Mouse (Mus musculus): Measurements from ENCODE around the gene Tmprss9.

Tmprss9 gene

GRCm38 (mm10) chr10:80843087-80843930, 28.3 kb upstream of the Tmprss9 start:
- no peak for DNase-seq (ENCODE audit: low spot score)

GRCm38 (mm10) chr10:80843931-80844547, 27.6 kb upstream of the Tmprss9 start, which contains the start of gene Lingo3:
Gene Lingo3, minus strand, starts transcription at chr10:80844039.
- DNase-seq (ENCODE audit: low spot score): peak; percentile 60

DNA sequence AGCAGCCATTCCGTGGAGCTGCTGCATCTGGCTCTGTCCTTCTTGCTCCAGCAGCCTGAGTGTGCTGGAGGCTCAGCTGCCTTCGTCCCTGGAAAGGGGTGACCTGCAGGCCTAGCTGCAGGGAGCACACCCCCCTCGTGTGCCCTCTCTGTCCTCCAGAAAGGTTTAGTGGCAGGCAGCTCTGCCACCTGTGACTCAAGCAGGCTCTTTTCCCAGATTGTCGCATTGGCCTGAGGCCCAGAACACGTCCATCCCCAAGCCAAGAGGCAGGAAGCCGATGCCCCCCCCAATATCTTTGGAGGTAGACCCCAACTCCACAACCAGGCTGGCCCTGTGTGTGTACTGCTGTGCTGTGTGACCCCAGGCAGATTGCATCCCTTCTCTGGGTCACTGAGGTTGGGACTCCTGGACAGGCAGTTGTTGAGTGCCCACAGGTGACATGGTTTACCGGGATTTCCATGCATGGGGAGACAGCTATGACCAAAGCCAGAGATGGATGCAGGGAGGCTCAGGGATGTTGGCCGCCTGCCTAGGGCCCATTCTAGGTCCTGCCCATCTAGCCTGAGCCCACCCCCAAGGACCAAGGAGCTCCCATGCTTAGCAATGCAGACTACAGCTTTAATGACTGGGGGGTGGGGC, 26.5 kb upstream of the Tmprss9 start:
- no peak for DNase-seq (ENCODE audit: low spot score)

GRCm38 (mm10) chr10:80845732-80846131, 25.9 kb upstream of the Tmprss9 start:
- DNase-seq (ENCODE audit: low spot score): no peak

DNA sequence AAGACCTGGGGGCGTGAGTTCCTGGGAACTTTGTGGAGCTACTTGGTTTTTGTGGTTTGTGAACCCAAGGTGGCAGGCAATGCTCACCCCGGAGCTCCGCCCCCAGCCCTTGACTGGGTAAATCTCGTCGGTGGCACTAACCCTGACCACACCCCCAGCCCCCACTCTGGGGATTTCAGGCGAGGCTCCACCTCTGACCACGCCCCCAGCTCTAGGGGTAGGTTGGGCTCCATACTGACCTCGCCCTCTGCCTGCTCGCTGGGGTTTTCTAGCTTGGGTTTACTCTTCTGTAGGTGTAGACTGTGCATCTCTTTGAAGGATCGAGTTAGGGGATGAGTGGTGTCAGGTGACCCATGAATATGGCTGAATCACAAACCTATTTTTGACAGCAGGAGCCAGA, 23.1 kb upstream of the Tmprss9 start:
- DNase-seq (ENCODE audit: low spot score): no peak

DNA sequence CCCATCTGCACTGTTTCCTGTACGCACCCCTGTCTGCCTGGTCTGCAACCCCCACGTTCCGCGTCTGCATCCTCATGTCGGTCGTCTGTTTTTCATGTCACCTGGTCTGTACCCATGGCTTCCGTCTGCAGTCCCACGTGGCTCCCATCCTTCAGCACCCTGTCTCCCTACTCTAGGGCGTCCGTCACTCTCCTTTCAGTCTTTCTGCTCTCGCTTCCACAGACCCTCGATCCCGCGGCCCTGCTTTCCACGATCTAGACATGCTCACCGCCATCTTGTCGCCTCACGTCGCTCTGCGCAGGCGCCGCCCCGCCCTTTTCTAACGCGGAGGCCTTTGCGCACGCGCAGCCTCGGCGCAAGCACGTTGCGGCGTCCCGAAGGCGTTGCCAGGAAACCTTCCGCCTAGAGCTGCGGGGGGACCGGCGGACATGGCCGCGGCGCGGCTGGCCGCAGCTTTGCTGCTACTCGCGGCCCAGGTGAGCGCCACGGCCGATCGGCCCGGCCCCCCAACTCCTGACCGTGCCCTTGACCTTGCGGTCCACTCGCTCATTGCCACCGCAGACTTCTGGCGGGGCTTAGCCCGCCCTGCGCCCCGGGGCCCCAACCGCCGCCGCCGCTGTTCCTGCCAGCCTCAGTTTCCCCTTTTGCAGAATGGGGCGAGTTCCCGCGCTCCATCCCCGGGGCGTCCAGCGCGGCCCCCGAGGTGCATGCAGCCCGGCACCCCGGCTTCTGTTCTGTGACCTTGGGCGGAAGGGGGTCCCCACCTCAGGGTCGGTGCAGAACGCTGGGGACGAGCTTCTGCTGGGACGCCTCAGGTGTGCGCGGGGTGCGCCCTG, 16.5 kb upstream of the Tmprss9 start, which contains the start of the genes Lsm7 and Sppl2b:
Gene Lsm7, minus strand, starts transcription at position 297 of the 836 bp plus-strand sequence.
Gene Sppl2b, plus strand, starts transcription at position 363 of the 836 bp plus-strand sequence.
- peak; percentile 96 for DNase-seq (ENCODE audit: low spot score)

DNA sequence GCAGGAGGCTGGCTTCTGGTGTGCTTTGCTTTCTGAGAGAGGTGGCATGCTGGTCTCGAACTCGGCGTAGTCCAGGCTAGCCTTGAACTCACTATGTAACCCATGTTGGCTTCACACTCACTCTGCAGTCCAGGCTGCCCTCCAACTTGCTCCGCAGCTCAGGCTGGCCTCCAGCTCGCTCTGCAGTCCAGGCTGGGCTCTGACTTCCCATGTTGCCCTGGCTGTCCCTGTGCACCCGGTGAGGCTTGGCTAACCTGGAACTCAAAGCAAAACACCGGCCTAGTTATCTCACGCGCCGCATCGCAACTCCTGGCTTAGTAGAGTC, 15.9 kb upstream of the Tmprss9 start:
- no peak for DNase-seq (ENCODE audit: low spot score)

DNA sequence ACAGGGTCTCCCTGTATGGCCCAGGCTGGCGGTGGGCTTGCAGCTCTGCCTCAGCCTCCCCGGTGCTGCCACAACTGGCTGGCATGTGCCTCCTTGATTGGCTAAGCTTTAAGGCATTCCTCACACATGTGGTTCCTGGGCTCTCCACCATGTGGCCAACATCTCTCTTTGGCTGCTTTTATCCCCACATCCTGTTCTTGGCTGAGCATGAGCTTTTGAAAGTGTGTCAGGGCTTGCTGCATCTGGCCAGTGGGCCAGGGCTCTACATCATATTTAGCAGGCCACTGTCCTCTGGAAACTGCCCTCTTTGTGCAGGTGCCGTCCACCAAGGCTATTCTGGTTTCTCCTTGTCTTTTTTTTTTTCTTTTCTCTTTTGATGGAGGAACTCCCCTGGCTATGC, 15.4 kb upstream of the Tmprss9 start:
- no peak for DNase-seq (ENCODE audit: low spot score)

DNA sequence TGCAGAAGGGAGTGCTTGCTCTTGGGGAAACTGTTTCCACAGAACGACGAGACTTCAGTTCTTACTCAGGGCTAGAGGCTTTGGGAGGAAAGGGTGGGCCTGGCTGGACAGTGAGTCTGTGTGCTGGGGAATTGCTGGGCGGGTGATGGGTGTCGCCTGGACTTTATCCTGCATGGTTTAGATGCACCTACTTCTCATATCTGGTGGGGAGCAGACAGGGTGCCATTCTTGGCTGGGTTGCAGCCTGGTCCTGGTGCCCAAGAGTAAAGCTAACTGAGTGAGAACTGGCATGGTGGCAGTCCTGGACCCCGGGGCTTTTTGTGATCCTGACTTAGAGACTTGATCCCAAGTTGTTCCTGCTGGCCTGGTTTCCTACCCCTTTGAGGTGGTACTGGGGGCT, 14.7 kb upstream of the Tmprss9 start:
- no peak for DNase-seq (ENCODE audit: low spot score)

- DNase-seq (ENCODE audit: low spot score): peak; percentile 52
Measured at GRCm38 (mm10) chr10:80857386-80857785, 14.3 kb upstream of the Tmprss9 start.

- no peak for DNase-seq (ENCODE audit: low spot score)
Measured at GRCm38 (mm10) chr10:80857848-80858247, 13.8 kb upstream of the Tmprss9 start.

- DNase-seq (ENCODE audit: low spot score): no peak
Measured at GRCm38 (mm10) chr10:80858350-80858935, 13.2 kb upstream of the Tmprss9 start.

- no peak for DNase-seq (ENCODE audit: low spot score)
Measured at GRCm38 (mm10) chr10:80862305-80862704, 9.3 kb upstream of the Tmprss9 start.

- DNase-seq (ENCODE audit: low spot score): no peak
Measured at GRCm38 (mm10) chr10:80864446-80864845, 7.2 kb upstream of the Tmprss9 start.

DNA sequence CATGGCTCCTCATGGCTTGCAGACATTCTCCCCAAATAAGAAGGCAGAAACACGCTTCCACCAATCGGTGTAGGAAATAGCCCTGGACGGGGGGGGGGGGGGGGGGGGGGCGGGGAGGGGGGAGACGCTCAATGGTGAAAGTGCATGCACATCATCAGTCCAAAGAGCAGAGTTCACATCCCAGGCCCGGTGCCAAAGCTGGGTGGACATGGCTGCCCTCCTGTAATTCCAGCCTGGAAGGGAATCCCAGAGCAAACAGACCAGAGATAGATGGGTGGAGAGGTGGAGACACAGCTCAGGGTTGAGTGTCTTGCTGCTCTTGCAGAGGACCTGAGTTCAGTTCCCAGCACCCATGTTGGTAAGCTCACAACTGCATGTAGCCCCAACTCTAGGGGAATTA, 655 bp upstream of the Tmprss9 start:
- no peak for DNase-seq (ENCODE audit: low spot score)

DNA sequence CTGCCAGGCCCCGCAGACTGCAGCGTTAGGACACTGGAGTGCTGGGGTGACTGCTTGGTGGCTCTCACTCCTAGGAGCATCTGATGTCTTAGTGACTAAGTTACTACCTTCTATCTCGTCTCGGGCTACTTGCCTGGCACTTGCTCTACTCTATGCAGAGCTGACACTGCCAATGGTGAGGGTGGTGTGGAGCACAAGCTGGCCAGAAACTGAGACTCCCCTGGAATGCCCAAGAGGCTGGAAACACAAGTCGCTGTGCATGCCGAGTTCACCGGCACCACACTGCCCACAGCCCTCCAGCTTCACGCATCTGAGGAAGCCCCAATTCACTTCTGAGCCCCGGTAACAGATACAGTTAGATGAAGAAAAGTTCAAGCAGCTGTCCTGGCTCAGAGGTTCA, 2.4 kb downstream of the Tmprss9 start:
- DNase-seq (ENCODE audit: low spot score): no peak

DNA sequence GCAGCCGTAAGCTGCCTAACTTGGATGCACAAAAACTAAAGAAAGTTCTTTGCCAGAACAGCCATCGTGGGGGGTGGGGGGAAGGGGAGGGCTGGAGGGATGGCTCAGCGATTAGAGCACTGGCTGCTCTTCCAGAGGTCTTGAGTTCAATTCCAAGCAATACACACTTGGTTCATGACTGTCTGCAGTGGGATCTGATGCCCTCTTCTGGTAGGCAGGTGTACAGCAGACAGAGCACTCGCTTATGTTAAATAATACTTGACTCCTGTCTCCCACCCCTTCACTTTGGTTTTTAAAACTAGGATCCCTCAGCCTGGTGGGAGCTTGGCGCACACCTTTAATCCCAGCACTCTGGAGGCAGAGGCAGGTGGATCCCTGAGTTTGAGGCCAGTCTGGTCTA, 4.4 kb downstream of the Tmprss9 start:
- peak; percentile 54 for DNase-seq (ENCODE audit: low spot score)

GRCm38 (mm10) chr10:80876594-80876993, 4.9 kb downstream of the Tmprss9 start:
- no peak for DNase-seq (ENCODE audit: low spot score)

DNA sequence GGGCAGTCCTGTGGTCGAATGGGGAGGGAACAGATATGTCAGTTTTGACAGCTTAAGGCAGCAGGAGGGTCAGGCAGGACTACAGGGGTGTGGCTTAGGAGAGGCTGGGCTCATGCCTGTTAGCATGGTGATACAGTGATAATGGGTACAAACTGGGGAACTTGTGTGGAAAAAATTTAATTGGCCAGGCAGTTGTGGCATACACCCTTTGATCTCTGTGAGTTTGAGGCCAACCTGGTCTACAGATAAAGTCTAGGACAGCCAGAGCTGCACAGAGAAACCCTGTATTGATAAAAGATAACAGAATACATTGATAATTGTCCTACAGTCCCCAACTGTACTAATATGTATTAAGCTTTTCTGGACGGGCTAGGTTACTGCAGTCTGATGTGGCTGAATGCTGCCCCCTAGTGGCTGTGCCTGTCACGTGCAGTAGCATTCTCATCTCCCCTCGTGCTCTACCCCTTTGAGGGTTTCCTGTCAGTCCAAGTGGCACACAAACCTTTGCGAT, 8.5 kb downstream of the Tmprss9 start:
- peak; percentile 72 for DNase-seq (ENCODE audit: low spot score)

DNA sequence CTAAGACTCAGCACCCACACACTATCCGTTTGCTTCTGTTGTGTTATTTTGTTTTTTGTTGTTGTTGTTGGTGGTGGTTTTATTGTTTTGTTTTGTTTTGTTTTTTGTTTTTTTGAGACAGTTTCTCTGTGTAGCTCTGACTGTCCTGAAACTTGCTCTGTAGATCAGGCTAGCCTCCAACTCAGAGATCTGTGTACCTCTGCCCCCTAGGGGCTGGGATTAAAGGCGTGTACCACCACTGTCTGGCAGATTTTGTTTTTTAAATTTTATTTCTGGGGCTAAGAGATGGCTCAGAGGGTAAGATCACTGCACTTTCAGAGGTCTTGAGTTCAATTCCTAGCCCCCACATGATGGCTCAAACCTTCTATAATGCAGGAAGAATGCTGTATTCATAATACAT, 9.3 kb downstream of the Tmprss9 start:
- DNase-seq (ENCODE audit: low spot score): no peak

GRCm38 (mm10) chr10:80881301-80881700, 9.7 kb downstream of the Tmprss9 start:
- DNase-seq (ENCODE audit: low spot score): peak; percentile 67

Data from layer of hippocampus, adult 11-12 months (tissue).